Mouse (Mus musculus): ENCODE results near the gene Acadvl.

Gene Acadvl

DNA sequence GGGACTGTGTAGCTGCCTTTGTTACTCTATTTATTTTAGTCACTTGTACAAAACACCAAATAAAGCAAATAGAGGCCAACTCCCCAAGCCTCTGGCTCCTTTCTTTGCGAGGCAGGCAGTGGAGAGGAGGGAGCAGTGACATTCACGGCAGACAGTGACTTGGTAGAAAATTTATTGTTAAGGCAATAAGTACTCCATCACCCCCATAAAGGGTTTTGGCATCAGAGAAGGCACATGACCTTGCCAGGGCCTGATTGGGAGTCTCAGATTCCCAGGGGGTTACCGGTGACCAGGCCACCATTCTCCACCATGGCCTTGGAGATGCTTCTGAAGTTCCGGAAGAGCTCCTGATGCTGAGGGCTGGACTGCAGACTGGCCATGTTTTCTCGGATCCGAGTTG, 5.2 kb downstream of the Acadvl start:
- no peak for DNase-seq (ENCODE audit: low read depth in 2 of 2, low spot score in 2 of 2)

DNA sequence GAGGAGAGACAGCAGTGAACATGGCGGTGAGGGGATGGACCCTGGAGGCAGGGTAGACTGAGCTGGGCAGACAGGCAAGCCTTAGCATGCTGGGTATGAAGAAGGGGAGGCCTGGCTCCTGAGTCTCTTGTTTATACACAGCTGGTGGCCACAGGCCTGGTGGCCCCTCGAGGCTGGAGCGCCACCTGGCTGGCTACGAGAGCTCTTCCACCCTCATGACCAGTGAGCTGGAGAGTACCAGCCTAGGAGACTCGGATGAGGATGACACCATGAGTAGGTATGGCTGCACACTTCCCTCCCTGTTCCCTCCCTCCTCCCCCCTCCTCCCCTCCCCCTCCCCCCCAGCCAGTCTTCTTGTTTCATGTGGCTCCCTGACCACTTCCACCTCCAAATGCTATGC, 9.7 kb downstream of the Acadvl start:
- DNase-seq (ENCODE audit: low read depth in 2 of 2, low spot score in 2 of 2), result peak; percentile 55 to 60

- no peak for DNase-seq (ENCODE audit: low read depth in 2 of 2, low spot score in 2 of 2)
These were observed 12.7 kb downstream of the Acadvl start for GRCm38 (mm10) chr11:70002471-70002870.

GRCm38 (mm10) chr11:70001865-70002264, 13.3 kb downstream of the Acadvl start:
- peak; percentile 52 to 73 for DNase-seq (ENCODE audit: low read depth in 2 of 2, low spot score in 2 of 2)

DNA sequence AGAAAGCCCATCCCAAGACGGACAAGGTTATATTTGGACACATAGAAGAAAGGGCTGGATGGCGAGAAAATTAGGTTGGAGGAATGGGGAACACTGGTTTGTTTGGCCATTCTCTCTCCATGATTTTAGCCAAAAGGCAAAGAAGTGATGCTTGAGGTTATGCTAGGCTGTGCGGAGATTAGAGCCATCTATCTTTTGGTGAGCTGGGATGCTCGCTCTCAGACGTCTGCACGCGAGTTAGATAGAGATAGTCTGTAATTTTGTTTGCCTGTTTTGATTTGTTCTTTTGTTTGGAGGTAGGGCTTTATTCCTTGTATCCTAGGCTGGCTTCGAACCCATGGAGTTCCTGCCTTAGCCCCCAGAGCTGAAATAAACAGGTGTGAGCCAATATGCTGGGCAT, 14.1 kb downstream of the Acadvl start:
- no peak for DNase-seq (ENCODE audit: low read depth in 2 of 2, low spot score in 2 of 2)

DNA sequence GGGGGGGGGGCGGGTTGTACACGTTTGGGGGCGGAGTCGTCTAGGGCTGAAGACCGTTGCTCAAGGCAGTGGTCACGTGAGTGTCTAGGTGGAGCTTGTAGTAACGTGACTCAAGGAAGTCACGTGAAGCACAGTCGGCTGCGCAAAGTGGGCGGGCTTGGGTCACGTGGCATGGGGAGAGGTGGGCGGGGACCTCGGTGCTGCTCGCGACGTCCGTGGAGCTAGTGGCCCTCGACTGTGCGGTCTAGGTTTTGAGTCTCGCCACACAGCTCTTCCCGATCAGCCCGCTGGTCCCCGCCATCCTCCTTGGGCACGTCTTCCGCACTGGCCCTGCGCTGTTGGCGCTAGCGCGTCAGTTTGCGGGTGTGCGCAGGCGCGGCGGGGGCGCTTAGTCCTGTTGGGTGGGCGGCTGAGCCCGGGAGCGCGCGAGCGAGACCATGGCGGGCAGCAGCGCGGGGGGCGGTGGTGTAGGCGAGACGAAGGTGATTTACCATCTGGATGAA, 14.8 kb downstream of the Acadvl start, which contains the start of gene Dvl2:
TSS of gene Dvl2 (plus strand) at position 200 of the 503 bp plus-strand sequence.
- DNase-seq (ENCODE audit: low read depth in 2 of 2, low spot score in 2 of 2), result peak; percentile 69 to 81

DNA sequence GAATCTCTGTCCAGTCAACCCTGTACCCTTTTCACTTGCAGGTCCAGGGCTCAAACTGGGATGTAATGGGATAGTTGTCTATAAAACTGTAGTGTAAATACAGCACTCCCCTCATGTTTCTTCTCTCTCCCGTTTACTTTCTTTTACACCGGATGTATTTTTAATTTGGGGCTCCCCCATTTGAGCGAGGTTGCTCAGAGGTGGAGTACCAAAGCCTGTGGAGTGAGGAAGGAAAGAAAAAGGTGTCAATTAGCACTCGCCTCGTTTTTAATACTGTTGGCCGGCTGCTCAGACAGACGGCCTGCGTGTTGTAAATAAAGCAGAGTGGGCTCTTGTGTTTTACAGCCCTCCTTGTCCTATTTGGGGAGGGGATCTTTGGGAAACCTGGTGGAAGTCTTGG, 15.5 kb downstream of the Acadvl start:
- DNase-seq (ENCODE audit: low read depth in 2 of 2, low spot score in 2 of 2), result no peak

DNA sequence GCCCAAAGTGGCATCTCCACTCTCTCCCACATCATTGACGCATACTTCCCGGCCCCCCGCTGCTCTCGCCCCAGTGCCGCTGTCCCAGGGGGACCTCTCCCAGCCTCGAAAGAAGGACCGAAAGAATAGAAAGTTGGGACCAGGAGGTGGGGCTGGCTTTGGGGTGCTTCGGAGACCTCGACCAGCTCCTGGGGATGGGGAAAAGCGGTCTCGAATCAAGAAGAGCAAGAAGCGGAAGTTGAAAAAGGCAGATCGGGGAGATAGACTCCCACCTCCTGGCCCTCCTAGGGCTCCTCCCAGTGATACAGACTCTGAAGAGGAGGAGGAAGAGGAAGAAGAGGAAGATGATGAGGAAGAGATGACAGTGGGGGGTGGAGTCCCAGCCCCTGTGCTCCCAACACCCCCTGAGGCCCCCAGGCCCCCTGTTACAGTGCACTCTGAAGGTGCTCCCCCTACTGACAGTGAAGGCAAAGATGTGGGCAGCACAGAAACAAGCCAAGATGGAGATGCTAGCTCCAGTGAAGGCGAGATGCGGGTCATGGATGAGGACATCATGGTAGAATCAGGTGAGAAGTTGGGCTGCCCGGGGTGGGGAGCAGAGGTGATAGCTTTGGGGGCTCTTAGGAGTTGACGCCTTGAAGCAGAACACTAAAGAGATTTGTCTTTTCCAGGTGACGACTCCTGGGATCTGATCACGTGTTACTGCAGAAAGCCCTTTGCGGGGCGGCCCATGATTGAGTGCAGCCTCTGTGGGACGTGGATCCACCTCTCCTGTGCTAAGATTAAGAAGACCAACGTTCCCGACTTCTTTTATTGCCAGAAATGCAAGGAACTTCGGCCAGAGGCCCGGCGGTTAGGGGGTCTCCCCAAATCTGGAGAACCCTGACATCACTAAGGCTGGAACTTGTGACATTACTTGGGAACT, 16.4 kb downstream of the Acadvl start:
- DNase-seq (ENCODE audit: low read depth in 2 of 2, low spot score in 2 of 2), result no peak

GRCm38 (mm10) chr11:69997070-69997509, 18.1 kb downstream of the Acadvl start:
- DNase-seq (ENCODE audit: low read depth in 2 of 2, low spot score in 2 of 2), result peak; percentile 66 to 71

DNA sequence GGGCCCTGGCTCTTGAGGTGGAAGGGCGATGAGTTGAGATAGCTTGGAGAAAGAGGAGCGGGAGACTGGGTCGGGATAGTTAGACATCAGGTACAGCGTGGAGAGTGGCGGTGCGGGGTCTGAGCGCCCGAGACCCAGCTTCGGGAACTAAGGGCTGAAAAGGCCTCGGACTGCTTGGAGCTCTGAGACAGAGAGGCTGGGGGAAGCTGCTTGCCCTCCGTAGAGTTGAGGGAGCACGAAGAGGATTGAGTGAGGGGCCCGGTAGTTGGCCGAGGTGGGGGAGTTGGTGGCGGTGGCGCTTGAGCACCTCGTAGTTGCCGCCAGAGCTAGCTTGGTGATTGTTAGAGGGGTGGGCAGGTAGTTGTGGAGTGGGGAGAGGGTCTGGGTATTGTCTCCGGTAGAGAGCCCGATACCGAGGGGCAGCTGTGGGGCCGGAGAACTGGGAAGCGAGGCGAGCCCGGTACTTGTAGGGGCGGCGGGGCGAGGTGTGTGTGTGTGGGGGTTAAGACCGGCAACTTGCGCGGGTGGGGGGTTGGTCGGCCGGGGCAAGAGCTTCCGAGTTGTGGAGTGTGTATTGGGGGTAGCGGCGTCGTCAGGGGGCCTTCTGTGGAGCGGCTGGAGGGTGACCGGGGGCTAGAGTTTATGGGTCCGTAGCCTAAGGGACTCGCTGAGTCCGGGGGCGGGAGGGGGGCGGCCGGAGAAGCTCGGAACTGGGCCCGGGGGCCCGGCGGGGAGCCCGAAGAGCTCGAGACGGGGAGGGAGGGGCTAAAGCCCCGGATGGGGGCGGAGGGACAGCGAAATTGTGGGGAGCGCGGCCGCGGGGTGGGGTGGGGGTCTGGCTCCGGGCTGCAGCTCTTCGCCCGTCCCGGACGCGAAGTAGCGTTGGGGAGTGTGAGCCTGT, 18.8 kb downstream of the Acadvl start:
- DNase-seq (ENCODE audit: low read depth in 2 of 2, low spot score in 2 of 2), result peak; percentile 32 to 44

- DNase-seq (ENCODE audit: low read depth in 2 of 2, low spot score in 2 of 2), result peak; percentile 96 to 97
These were observed 19.7 kb downstream of the Acadvl start, which contains the start of gene Phf23 for GRCm38 (mm10) chr11:69995391-69995960. Phf23 (plus strand) TSS chr11:69995777.

GRCm38 (mm10) chr11:69994401-69995090, 20.7 kb downstream of the Acadvl start:
- DNase-seq (ENCODE audit: low read depth in 2 of 2, low spot score in 2 of 2), result no peak

DNA sequence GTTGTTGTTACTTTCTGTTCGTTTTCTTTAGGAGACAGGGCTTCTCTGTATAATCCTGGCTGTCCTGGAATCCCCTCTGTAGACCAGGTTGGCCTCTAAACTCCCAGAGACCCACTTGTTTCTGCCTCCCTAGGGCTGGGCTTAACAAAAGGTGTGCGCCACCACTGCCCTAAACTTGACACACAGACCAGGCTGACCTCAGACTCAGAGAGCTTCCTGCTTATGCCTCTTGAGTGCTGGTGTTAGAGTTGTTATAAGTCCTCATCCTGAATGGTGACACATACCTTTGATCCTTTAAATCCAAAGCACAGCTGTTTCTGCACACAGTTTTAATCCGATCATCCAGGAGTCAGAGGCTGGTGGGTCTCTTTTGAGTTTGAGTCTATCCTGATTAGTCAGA, 22.3 kb downstream of the Acadvl start:
- DNase-seq (ENCODE audit: low read depth in 2 of 2, low spot score in 2 of 2), result no peak

- no peak for DNase-seq (ENCODE audit: low read depth in 2 of 2, low spot score in 2 of 2)
These were observed 22.8 kb downstream of the Acadvl start for GRCm38 (mm10) chr11:69992396-69992795.

- DNase-seq (ENCODE audit: low read depth in 2 of 2, low spot score in 2 of 2), result no peak
These were observed 23.5 kb downstream of the Acadvl start for GRCm38 (mm10) chr11:69991711-69992110.

DNA sequence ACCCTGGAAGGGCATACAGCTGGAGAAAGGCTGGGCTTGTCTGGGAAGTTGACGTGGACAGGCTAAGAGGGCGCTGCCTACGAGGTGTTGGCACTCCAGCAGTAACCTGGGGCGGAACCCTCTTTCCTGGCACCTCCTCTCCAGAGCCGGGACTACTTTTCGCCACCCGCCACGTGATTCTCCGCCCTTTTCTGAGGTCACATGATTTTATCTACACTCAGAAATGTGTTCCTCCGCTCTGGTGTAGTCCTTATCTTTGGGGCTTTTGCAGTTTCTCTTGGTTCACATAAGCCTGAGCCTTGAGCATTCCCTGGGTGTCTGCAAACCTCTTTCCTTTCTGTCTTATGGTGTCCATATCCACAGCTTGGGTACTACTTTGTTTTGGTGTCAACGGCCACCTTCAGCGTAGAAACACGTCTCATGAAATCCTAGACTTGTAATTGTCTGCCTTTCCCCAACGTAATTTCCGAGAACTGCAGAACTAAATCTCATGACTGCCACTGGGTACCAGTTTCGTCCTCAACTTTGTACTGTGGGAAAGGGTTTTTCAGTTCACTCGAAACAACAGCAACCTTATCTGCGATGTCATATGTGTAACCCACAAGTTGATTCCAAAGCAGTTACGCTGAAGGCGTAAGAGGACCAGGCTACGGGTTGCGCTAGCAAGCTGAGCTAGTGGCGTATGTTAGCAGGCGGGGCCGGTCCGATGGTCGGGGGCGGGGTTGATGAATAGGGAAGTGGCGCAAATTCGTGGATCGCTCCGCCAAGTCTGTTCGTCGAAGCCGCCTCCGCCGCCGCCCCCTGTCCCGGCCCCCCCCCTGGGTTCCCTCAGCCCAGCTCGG, 24.1 kb downstream of the Acadvl start, which contains the start of gene Gabarap:
TSS of gene Gabarap (plus strand) at position 294 of the 842 bp plus-strand sequence.
- DNase-seq (ENCODE audit: low read depth in 2 of 2, low spot score in 2 of 2), result peak; percentile 89 to 95

- DNase-seq (ENCODE audit: low read depth in 2 of 2, low spot score in 2 of 2), result no peak
These were observed 25.3 kb downstream of the Acadvl start for GRCm38 (mm10) chr11:69989949-69990348.

DNA sequence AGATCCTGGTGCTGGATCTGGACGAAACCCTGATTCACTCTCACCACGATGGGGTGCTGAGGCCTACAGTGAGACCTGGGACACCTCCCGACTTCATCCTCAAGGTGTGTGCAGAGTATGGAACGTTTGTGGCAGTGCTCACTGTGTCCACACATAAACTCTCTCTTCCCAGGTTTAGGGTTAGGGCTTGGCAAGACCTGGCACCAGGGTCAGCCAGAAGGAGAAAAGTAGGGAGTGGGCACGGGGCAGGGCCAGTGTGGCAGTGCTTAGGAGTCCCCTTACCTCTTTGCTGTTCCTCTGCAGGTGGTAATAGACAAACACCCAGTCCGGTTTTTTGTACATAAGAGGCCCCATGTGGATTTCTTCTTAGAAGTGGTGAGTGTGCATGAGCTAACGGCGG, 30.8 kb downstream of the Acadvl start:
- no peak for DNase-seq (ENCODE audit: low read depth in 2 of 2, low spot score in 2 of 2)

DNA sequence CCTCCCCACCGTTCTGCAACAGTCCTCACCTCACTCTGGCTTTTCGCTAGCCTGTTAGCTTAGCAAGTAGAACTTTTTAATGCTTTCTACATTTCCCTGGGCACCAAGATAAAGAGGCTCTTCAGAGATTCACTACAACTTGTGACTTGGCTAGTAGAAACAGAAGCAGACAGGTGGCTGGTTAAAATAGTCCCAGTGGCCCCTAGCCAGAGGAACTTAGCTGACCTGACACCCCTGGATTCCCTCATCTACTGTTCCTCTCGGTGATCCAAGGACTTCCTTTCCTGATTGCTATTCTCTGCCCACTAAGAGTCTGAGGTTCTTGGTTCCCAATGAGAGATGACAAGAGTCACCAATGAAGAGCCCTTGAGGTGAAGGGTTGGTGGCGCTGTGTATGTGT, 31.8 kb downstream of the Acadvl start:
- DNase-seq (ENCODE audit: low read depth in 2 of 2, low spot score in 2 of 2), result no peak
